Mouse (Mus musculus): Measurements from ENCODE around the gene Rcc2. TPM values are rescaled to one million over a fixed set of nuclear protein-coding genes. Genes with fewer than 3 reads are reported as not detected.

The Rcc2 gene
- polyA plus RNA-seq, 1 experiment from 2014 or later: 18.9 TPM

- H3K4me1 ChIP-seq (replicated peaks; ENCODE audit: control insufficient read depth, insufficient read depth): peaks cover 9% of the 10 kb centered on the region
- no peaks in the 10 kb centered on the region for H3K36me3 ChIP-seq (ENCODE audit: control insufficient read depth, insufficient read depth, low read length)
- H3K27ac ChIP-seq (replicated peaks): peak overlapping the region; percentile 46
- H3K27me3 ChIP-seq (ENCODE audit: control insufficient read depth, insufficient read depth, low read length): no peaks in the 10 kb centered on the region
- TF ChIP-seq EP300 (optimal IDR thresholded peaks at IDR 0.05) (no peak), CTCF (IDR thresholded peaks at IDR 0.05; ENCODE audit: low read depth) (no peak)
- no peak overlapping the region for H3K4me2 ChIP-seq (replicated peaks; ENCODE audit: low read depth)
- H3K9me3 ChIP-seq (ENCODE audit: control insufficient read depth, low read length): no peaks in the 10 kb centered on the region
- H3K4me3 ChIP-seq (ENCODE audit: low read depth, low read length): no peak overlapping the region
- ATAC-seq (ENCODE audit: low FRiP score, low TSS enrichment) (no peak), DNase-seq (ENCODE audit: low spot score) (no peak)
- no peak overlapping the region for H3K9ac ChIP-seq (ENCODE audit: low read length)
- 74% methylated on average over 18 of the region's 18 CpGs for WGBS
Observed at GRCm38 (mm10) chr4:140661406-140662022, 38.8 kb upstream of the Rcc2 start.

DNA sequence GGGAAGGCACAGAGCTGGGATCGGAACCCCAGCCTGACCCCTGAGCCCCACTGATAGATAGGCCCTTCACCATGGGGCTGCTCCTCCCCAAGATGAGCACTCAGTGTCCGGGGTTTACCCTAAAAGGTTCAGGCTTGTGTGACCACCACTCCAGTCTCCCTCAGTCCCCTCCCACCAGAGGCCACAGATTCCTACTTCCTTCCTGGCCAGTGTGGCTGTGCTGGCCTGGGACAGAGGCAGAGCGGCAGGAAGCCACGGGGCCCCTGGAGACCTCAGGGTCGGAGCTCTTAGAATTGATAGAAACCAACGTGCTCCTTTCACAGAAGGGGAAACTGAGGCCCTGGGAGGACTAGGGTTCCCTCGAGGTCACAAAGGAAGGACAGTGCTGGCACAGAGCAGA, 37.9 kb upstream of the Rcc2 start:
- Histone ChIP-seq H3K4me1 (replicated peaks; ENCODE audit: control insufficient read depth, insufficient read depth) (peaks cover 8% of the 10 kb centered on the region), H3K4me3 (ENCODE audit: low read depth, low read length) (no peak overlapping the region), H3K36me3 (ENCODE audit: control insufficient read depth, insufficient read depth, low read length) (no peaks in the 10 kb centered on the region), H3K9me3 (ENCODE audit: control insufficient read depth, low read length) (no peaks in the 10 kb centered on the region), H3K27ac (replicated peaks) (peak overlapping the region; percentile 46), H3K9ac (ENCODE audit: low read length) (no peak overlapping the region), H3K4me2 (replicated peaks; ENCODE audit: low read depth) (peak overlapping the region; percentile 20; the same call in 1 of the 2 replicates), H3K27me3 (ENCODE audit: control insufficient read depth, insufficient read depth, low read length) (no peaks in the 10 kb centered on the region)
- TF ChIP-seq EP300 (optimal IDR thresholded peaks at IDR 0.05): no peak
- no peak for TF ChIP-seq CTCF (IDR thresholded peaks at IDR 0.05; ENCODE audit: low read depth)
- 43% methylated on average over 7 of the region's 7 CpGs for WGBS
- ATAC-seq (ENCODE audit: low FRiP score, low TSS enrichment): no peak
- DNase-seq (ENCODE audit: low spot score): no peak

GRCm38 (mm10) chr4:140662882-140663585, 37.3 kb upstream of the Rcc2 start:
- no peak for ATAC-seq (ENCODE audit: low FRiP score, low TSS enrichment)
- no peak for TF ChIP-seq EP300 (optimal IDR thresholded peaks at IDR 0.05)
- Histone ChIP-seq H3K9me3 (ENCODE audit: control insufficient read depth, low read length) (no peaks in the 10 kb centered on the region), H3K9ac (ENCODE audit: low read length) (no peak overlapping the region), H3K36me3 (ENCODE audit: control insufficient read depth, insufficient read depth, low read length) (no peaks in the 10 kb centered on the region), H3K27ac (replicated peaks) (peak overlapping the region; percentile 46; the same call in 1 of the 2 replicates), H3K27me3 (ENCODE audit: control insufficient read depth, insufficient read depth, low read length) (no peaks in the 10 kb centered on the region), H3K4me2 (replicated peaks; ENCODE audit: low read depth) (no peak overlapping the region), H3K4me3 (ENCODE audit: low read depth, low read length) (no peak overlapping the region), H3K4me1 (replicated peaks; ENCODE audit: control insufficient read depth, insufficient read depth) (peaks cover 3% of the 10 kb centered on the region)
- DNase-seq (ENCODE audit: low spot score): no peak
- WGBS: 48% methylated on average over 10 of the region's 10 CpGs

- H3K27ac ChIP-seq (replicated peaks): peak overlapping the region; percentile 81
- no peaks in the 10 kb centered on the region for H3K9me3 ChIP-seq (ENCODE audit: control insufficient read depth, low read length)
- DNase-seq (ENCODE audit: low spot score) (no peak), ATAC-seq (ENCODE audit: low FRiP score, low TSS enrichment) (no peak)
- H3K4me3 ChIP-seq (ENCODE audit: low read depth, low read length): peak overlapping the region; percentile 23; the same call in 1 of the 2 replicates
- no peaks in the 10 kb centered on the region for H3K27me3 ChIP-seq (ENCODE audit: control insufficient read depth, insufficient read depth, low read length)
- WGBS: 56% methylated on average over 7 of the region's 7 CpGs
- TF ChIP-seq CTCF (IDR thresholded peaks at IDR 0.05; ENCODE audit: low read depth) (no peak), EP300 (optimal IDR thresholded peaks at IDR 0.05) (no peak)
- peaks cover 3% of the 10 kb centered on the region; the same call in 1 of the 2 replicates for H3K4me1 ChIP-seq (replicated peaks; ENCODE audit: control insufficient read depth, insufficient read depth)
- H3K9ac ChIP-seq (ENCODE audit: low read length): 0 out of 2 replicates have a peak overlapping the region, but pooled peaks have one; percentile 4
- peak overlapping the region; percentile 43 for H3K4me2 ChIP-seq (replicated peaks; ENCODE audit: low read depth)
- no peaks in the 10 kb centered on the region for H3K36me3 ChIP-seq (ENCODE audit: control insufficient read depth, insufficient read depth, low read length)
Observed at GRCm38 (mm10) chr4:140665053-140665452, 35.3 kb upstream of the Rcc2 start.

DNA sequence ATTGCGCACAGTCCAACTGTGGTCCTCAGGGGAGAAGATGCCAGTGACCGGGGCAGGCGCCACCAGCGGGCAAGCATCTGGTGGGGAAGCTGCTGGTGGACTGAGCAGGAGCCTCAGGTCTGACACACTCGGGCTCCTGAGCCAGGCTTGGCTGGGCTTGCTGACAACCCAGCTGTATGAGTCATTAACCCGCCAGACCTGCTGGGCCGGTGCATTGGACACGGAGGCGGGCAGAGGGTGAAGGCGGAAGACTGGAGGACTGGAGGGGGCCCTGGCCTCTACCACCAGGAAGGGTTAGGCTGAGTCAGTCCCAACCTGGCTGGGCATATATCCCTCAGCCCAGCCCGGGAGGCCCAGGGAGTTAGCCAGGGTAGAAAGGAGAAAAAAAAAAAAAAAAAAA, 34.6 kb upstream of the Rcc2 start, which contains the start of gene Arhgef10l:
Arhgef10l (minus strand) TSS at position 253 of the 400 bp plus-strand sequence.
- H3K27ac ChIP-seq (replicated peaks): peak within 1 kb of the TSS; percentile 81
- H3K9me3 ChIP-seq (ENCODE audit: control insufficient read depth, low read length): no peaks in the 10 kb centered on the region
- peak; percentile 95 for DNase-seq (ENCODE audit: low spot score)
- H3K36me3 ChIP-seq (ENCODE audit: control insufficient read depth, insufficient read depth, low read length): no peaks in the 10 kb centered on the region
- 45% methylated on average over 11 of the region's 11 CpGs for WGBS
- TF ChIP-seq EP300 (optimal IDR thresholded peaks at IDR 0.05) (peak; percentile 72), CTCF (IDR thresholded peaks at IDR 0.05; ENCODE audit: low read depth) (no peak)
- peak within 1 kb of the TSS; percentile 43 for H3K4me2 ChIP-seq (replicated peaks; ENCODE audit: low read depth)
- peak; percentile 93 for ATAC-seq (ENCODE audit: low FRiP score, low TSS enrichment)
- peak within 1 kb of the TSS; percentile 23; the same call in 1 of the 2 replicates for H3K4me3 ChIP-seq (ENCODE audit: low read depth, low read length)
- H3K27me3 ChIP-seq (ENCODE audit: control insufficient read depth, insufficient read depth, low read length): no peaks in the 10 kb centered on the region
- H3K4me1 ChIP-seq (replicated peaks; ENCODE audit: control insufficient read depth, insufficient read depth): peaks cover 3% of the 10 kb centered on the region; the same call in 1 of the 2 replicates
- H3K9ac ChIP-seq (ENCODE audit: low read length): 0 out of 2 replicates have a peak within 1 kb of the TSS, but pooled peaks have one; percentile 4

- no peak overlapping the region for H3K9ac ChIP-seq (ENCODE audit: low read length)
- ATAC-seq (ENCODE audit: low FRiP score, low TSS enrichment) (no peak), DNase-seq (ENCODE audit: low spot score) (no peak)
- no peaks in the 10 kb centered on the region for H3K36me3 ChIP-seq (ENCODE audit: control insufficient read depth, insufficient read depth, low read length)
- H3K9me3 ChIP-seq (ENCODE audit: control insufficient read depth, low read length): no peaks in the 10 kb centered on the region
- no peaks in the 10 kb centered on the region for H3K27me3 ChIP-seq (ENCODE audit: control insufficient read depth, insufficient read depth, low read length)
- WGBS: 79% methylated on average over 8 of the region's 8 CpGs
- H3K27ac ChIP-seq (replicated peaks): no peak overlapping the region
- TF ChIP-seq CTCF (IDR thresholded peaks at IDR 0.05; ENCODE audit: low read depth) (no peak), EP300 (optimal IDR thresholded peaks at IDR 0.05) (no peak)
- no peak overlapping the region for H3K4me2 ChIP-seq (replicated peaks; ENCODE audit: low read depth)
- peaks cover under 1% of the 10 kb centered on the region; the same call in 1 of the 2 replicates for H3K4me1 ChIP-seq (replicated peaks; ENCODE audit: control insufficient read depth, insufficient read depth)
- no peak overlapping the region for H3K4me3 ChIP-seq (ENCODE audit: low read depth, low read length)
Observed at GRCm38 (mm10) chr4:140667802-140668201, 32.5 kb upstream of the Rcc2 start.
